Mouse (Mus musculus): ENCODE measurements around the gene Proser1. TPM values are rescaled to one million over a fixed set of nuclear protein-coding genes. Genes with fewer than 3 reads are reported as not detected.

Gene Proser1
- 21.7 and 22.1 TPM in 2 replicates for polyA plus RNA-seq (2014; fragmentation: Nextera tagmentation; extraction: Ambion mirVana)

GRCm38 (mm10) chr3:53463046-53463764 is at the start of gene Proser1, which contains the start of gene Nhlrc3:
Proser1 (plus strand) TSS chr3:53463666.
Nhlrc3 (minus strand) TSS chr3:53463332.
- H3K27ac ChIP-seq (ENCODE audit: low read length): peak within 1 kb of the TSS; percentile 77
- no peaks in the 10 kb centered on the region for H3K9me3 ChIP-seq (ENCODE audit: control insufficient read depth, low read depth, low read length)
- peaks cover 22% of the 10 kb centered on the region for H3K4me1 ChIP-seq (ENCODE audit: control insufficient read depth, insufficient read depth, low read length)
- peak within 1 kb of the TSS; percentile 96 for H3K4me3 ChIP-seq (ENCODE audit: low read depth, low read length)
- under 1% methylated on average over 51 of the region's 52 CpGs for WGBS
- peak within 1 kb of the TSS; percentile 80 for H3K4me2 ChIP-seq (replicated peaks; ENCODE audit: low read depth, low read length)
- H3K9ac ChIP-seq (replicated peaks; ENCODE audit: low read depth, low read length): peak within 1 kb of the TSS; percentile 86
- ATAC-seq (ENCODE audit: insufficient number of reproducible peaks, insufficient read depth, low FRiP score, low read depth): peak; percentile 96
- no peaks in the 10 kb centered on the region for H3K27me3 ChIP-seq (ENCODE audit: control insufficient read depth, insufficient read depth, low read length)
- H3K36me3 ChIP-seq (ENCODE audit: control insufficient read depth, insufficient read depth, low read length): peaks cover 19% of the 10 kb centered on the region

- Histone ChIP-seq H3K9ac (replicated peaks; ENCODE audit: low read depth, low read length) (no peak overlapping the region), H3K36me3 (ENCODE audit: control insufficient read depth, insufficient read depth, low read length) (no peaks in the 10 kb centered on the region), H3K27ac (ENCODE audit: low read length) (no peak overlapping the region), H3K9me3 (ENCODE audit: control insufficient read depth, low read depth, low read length) (no peaks in the 10 kb centered on the region), H3K4me2 (replicated peaks; ENCODE audit: low read depth, low read length) (no peak overlapping the region), H3K27me3 (ENCODE audit: control insufficient read depth, insufficient read depth, low read length) (no peaks in the 10 kb centered on the region), H3K4me3 (ENCODE audit: low read depth, low read length) (no peak overlapping the region), H3K4me1 (ENCODE audit: control insufficient read depth, insufficient read depth, low read length) (no peaks in the 10 kb centered on the region)
- ATAC-seq (ENCODE audit: insufficient number of reproducible peaks, insufficient read depth, low FRiP score, low read depth): no peak; the same call in 1 of the 2 replicates
- 35% methylated on average over 3 of the region's 3 CpGs for WGBS
Measured at GRCm38 (mm10) chr3:53413959-53414358, 49.5 kb upstream of the Proser1 start.

GRCm38 (mm10) chr3:53416036-53416506 is 47.4 kb upstream of the Proser1 start:
- Histone ChIP-seq H3K9ac (replicated peaks; ENCODE audit: low read depth, low read length) (no peak overlapping the region), H3K9me3 (ENCODE audit: control insufficient read depth, low read depth, low read length) (no peaks in the 10 kb centered on the region), H3K4me2 (replicated peaks; ENCODE audit: low read depth, low read length) (no peak overlapping the region), H3K27ac (ENCODE audit: low read length) (no peak overlapping the region), H3K36me3 (ENCODE audit: control insufficient read depth, insufficient read depth, low read length) (no peaks in the 10 kb centered on the region), H3K27me3 (ENCODE audit: control insufficient read depth, insufficient read depth, low read length) (no peaks in the 10 kb centered on the region), H3K4me3 (ENCODE audit: low read depth, low read length) (no peak overlapping the region), H3K4me1 (ENCODE audit: control insufficient read depth, insufficient read depth, low read length) (no peaks in the 10 kb centered on the region)
- ATAC-seq (ENCODE audit: insufficient number of reproducible peaks, insufficient read depth, low FRiP score, low read depth): no peak
- WGBS: 56% methylated on average over 5 of the region's 5 CpGs

DNA sequence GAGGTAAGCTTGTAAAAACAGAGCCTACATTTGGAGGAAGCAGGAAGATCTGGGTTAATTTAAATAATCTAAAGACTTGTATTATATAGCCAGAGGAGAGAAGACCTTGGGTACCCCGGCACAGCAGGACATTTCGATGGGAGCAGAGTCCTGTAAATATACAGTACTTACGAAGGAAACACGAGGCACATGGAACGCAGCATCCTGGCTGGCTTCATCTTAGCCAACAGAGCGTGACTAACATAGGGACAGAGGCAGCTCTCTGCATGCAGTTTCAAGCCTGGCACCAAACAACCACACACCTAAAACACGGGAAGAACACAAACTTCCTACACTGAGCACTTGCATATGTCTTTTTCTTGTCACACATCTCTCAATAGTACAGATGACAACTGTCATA is 45.8 kb upstream of the Proser1 start:
- no peak for ATAC-seq (ENCODE audit: insufficient number of reproducible peaks, insufficient read depth, low FRiP score, low read depth)
- WGBS: 86% methylated on average over 7 of the region's 7 CpGs
- no peak overlapping the region for H3K4me2 ChIP-seq (replicated peaks; ENCODE audit: low read depth, low read length)

GRCm38 (mm10) chr3:53421656-53422055 is 41.8 kb upstream of the Proser1 start:
- no peak overlapping the region for H3K9ac ChIP-seq (replicated peaks; ENCODE audit: low read depth, low read length)
- H3K36me3 ChIP-seq (ENCODE audit: control insufficient read depth, insufficient read depth, low read length): no peaks in the 10 kb centered on the region
- no peak overlapping the region for H3K4me2 ChIP-seq (replicated peaks; ENCODE audit: low read depth, low read length)
- H3K9me3 ChIP-seq (ENCODE audit: control insufficient read depth, low read depth, low read length): no peaks in the 10 kb centered on the region
- 89% methylated on average over 12 of the region's 12 CpGs for whole genome bisulfite sequencing
- H3K27me3 ChIP-seq (ENCODE audit: control insufficient read depth, insufficient read depth, low read length): no peaks in the 10 kb centered on the region
- H3K4me3 ChIP-seq (ENCODE audit: low read depth, low read length): no peak overlapping the region
- H3K4me1 ChIP-seq (ENCODE audit: control insufficient read depth, insufficient read depth, low read length): no peaks in the 10 kb centered on the region
- H3K27ac ChIP-seq (ENCODE audit: low read length): no peak overlapping the region
- ATAC-seq (ENCODE audit: insufficient number of reproducible peaks, insufficient read depth, low FRiP score, low read depth): no peak

More for the DNA sequence above, 45.8 kb upstream of the Proser1 start:
- H3K27ac ChIP-seq (ENCODE audit: low read length): no peak overlapping the region
- no peaks in the 10 kb centered on the region for H3K36me3 ChIP-seq (ENCODE audit: control insufficient read depth, insufficient read depth, low read length)
- H3K4me1 ChIP-seq (ENCODE audit: control insufficient read depth, insufficient read depth, low read length): no peaks in the 10 kb centered on the region
- H3K9ac ChIP-seq (replicated peaks; ENCODE audit: low read depth, low read length): no peak overlapping the region
- H3K27me3 ChIP-seq (ENCODE audit: control insufficient read depth, insufficient read depth, low read length): no peaks in the 10 kb centered on the region
- H3K4me3 ChIP-seq (ENCODE audit: low read depth, low read length): no peak overlapping the region
- no peaks in the 10 kb centered on the region for H3K9me3 ChIP-seq (ENCODE audit: control insufficient read depth, low read depth, low read length)

DNA sequence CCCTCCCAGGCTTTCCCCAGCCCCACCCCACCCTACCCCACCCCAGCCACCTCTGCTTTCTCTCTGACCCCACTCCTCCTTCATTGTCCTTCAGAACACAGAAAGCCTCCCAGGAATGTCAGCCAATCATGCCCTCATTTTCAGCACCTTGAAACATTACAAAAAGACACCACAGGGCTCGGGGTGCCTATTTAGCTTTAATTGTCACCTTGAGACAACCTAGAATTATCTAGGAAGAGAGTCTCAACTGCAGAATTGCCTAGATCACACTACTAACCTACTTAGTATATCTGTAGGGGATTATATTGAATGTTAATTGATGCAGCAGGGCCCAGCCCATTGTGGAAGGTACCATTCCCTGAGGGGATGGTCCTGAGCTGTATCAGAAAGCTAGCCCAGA is 40.8 kb upstream of the Proser1 start:
- no peaks in the 10 kb centered on the region for H3K4me1 ChIP-seq (ENCODE audit: control insufficient read depth, insufficient read depth, low read length)
- ATAC-seq (ENCODE audit: insufficient number of reproducible peaks, insufficient read depth, low FRiP score, low read depth): no peak
- H3K9me3 ChIP-seq (ENCODE audit: control insufficient read depth, low read depth, low read length): no peaks in the 10 kb centered on the region
- H3K4me2 ChIP-seq (replicated peaks; ENCODE audit: low read depth, low read length): no peak overlapping the region
- H3K9ac ChIP-seq (replicated peaks; ENCODE audit: low read depth, low read length): no peak overlapping the region
- H3K27me3 ChIP-seq (ENCODE audit: control insufficient read depth, insufficient read depth, low read length): no peaks in the 10 kb centered on the region
- H3K36me3 ChIP-seq (ENCODE audit: control insufficient read depth, insufficient read depth, low read length): no peaks in the 10 kb centered on the region
- H3K4me3 ChIP-seq (ENCODE audit: low read depth, low read length): no peak overlapping the region
- 66% methylated on average over 1 of the region's 1 CpGs for WGBS
- no peak overlapping the region for H3K27ac ChIP-seq (ENCODE audit: low read length)

DNA sequence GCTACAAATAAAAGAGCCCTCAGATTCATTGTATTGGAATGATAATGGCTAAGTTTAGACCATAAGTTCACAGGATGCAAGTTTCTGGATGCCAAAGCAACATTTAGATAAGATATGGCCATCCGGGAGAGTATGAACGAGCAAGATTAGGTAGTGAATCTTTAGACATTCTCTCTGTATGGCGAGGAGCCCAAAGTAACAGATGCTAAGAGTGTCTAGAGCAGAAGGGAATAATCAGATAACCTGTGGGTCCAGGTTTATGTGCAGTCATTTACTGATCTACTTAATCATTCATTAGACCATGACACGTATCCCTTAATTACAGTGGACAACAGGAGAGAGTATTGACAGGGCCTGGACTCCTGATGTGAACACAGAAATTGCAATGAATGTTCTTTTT is 39.9 kb upstream of the Proser1 start:
- no peak for ATAC-seq (ENCODE audit: insufficient number of reproducible peaks, insufficient read depth, low FRiP score, low read depth)
- no peak overlapping the region for H3K9ac ChIP-seq (replicated peaks; ENCODE audit: low read depth, low read length)
- H3K4me2 ChIP-seq (replicated peaks; ENCODE audit: low read depth, low read length): no peak overlapping the region
- no peaks in the 10 kb centered on the region for H3K9me3 ChIP-seq (ENCODE audit: control insufficient read depth, low read depth, low read length)
- 78% methylated on average over 4 of the region's 4 CpGs for WGBS
- no peak overlapping the region for H3K27ac ChIP-seq (ENCODE audit: low read length)
- H3K4me1 ChIP-seq (ENCODE audit: control insufficient read depth, insufficient read depth, low read length): no peaks in the 10 kb centered on the region
- H3K4me3 ChIP-seq (ENCODE audit: low read depth, low read length): no peak overlapping the region
- no peaks in the 10 kb centered on the region for H3K27me3 ChIP-seq (ENCODE audit: control insufficient read depth, insufficient read depth, low read length)
- H3K36me3 ChIP-seq (ENCODE audit: control insufficient read depth, insufficient read depth, low read length): no peaks in the 10 kb centered on the region

- Histone ChIP-seq H3K27ac (ENCODE audit: low read length) (no peak overlapping the region), H3K9ac (replicated peaks; ENCODE audit: low read depth, low read length) (no peak overlapping the region), H3K27me3 (ENCODE audit: control insufficient read depth, insufficient read depth, low read length) (no peaks in the 10 kb centered on the region), H3K4me1 (ENCODE audit: control insufficient read depth, insufficient read depth, low read length) (no peaks in the 10 kb centered on the region), H3K9me3 (ENCODE audit: control insufficient read depth, low read depth, low read length) (no peaks in the 10 kb centered on the region), H3K36me3 (ENCODE audit: control insufficient read depth, insufficient read depth, low read length) (no peaks in the 10 kb centered on the region), H3K4me2 (replicated peaks; ENCODE audit: low read depth, low read length) (no peak overlapping the region), H3K4me3 (ENCODE audit: low read depth, low read length) (no peak overlapping the region)
- ATAC-seq (ENCODE audit: insufficient number of reproducible peaks, insufficient read depth, low FRiP score, low read depth): no peak
- WGBS: 76% methylated on average over 3 of the region's 3 CpGs
Measured at GRCm38 (mm10) chr3:53434610-53435009, 28.9 kb upstream of the Proser1 start.

All from stomach, embryonic 14.5 days (tissue).